Mouse (Mus musculus) testis, adult 2 months (tissue): ENCODE measurements around the gene Adprh.

ENCODE experiments used
- CTCF ChIP-seq: fragments of 200-500 bp; IDR thresholded peaks from 2 replicates; pipeline ENCODE4 v1.5.1; 2012; ENCODE audit warnings: low read depth, mild to moderate bottlenecking, inconsistent platforms, low read length, moderate library complexity; ENCODE audit not compliant: control insufficient read depth, insufficient read depth, insufficient replicate concordance
- POLR2A ChIP-seq: fragments of 200-500 bp; IDR thresholded peaks from 2 replicates; pipeline ENCODE4 v1.6.1; 2012; ENCODE audit warnings: low read depth, mild to moderate bottlenecking, inconsistent platforms, low read length, moderate library complexity; ENCODE audit not compliant: control insufficient read depth

DNA sequence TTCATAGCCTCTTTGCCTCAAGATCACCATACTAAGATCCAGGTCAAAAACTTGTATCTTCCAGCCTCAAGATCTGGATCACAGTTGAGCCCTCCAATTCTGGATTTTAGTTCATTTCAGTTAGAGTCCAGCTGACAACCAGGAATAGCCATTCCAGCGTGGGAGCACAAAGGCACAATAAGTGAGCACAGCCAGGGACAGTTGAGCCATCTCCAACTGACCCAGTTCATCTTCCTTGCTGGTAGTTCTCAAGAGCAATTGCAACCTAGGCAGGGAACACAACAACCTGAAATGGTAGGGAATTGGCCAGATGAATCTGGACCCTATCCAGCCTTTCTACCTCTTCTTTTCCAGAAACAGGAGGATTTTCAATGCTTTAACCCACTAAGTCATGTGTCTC lies 13.3 kb downstream of the Adprh start:
- TF ChIP-seq CTCF = no peak
- no peak for TF ChIP-seq POLR2A
